Mouse (Mus musculus) WW6 (cell line): Measurements from ENCODE around the gene Skap1.

Source experiments
- DNase-seq: peaks from one replicate; pipeline ENCODE4 v3.0.0-alpha.2; 2013; ENCODE audit warnings: low read depth, low spot score

Gene Skap1

GRCm38 (mm10) chr11:96553091-96553490 is 88.7 kb downstream of the Skap1 start:
- no peak for DNase-seq

DNA sequence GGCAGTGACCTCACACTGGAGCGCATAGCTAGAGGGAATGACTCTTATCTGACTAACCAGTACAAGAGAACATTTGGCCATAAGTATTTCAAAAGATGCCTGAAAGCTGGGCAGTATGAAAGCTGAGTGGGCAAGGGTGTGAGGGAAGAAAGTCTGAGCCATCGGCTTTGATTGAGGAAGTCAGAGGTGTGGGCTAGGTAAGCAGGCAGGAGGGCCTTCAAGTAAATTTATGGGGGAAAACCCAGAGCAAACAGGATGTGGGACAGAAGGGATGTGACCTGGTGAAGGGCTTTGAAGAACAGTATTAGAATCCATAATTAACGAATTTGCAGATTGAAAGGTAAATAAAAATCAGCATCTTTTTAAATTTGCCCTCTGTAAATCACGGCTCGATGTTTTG is 95.8 kb downstream of the Skap1 start:
- DNase-seq = no peak

- no peak for DNase-seq
These were observed 99.7 kb downstream of the Skap1 start for GRCm38 (mm10) chr11:96564088-96564487.

DNA sequence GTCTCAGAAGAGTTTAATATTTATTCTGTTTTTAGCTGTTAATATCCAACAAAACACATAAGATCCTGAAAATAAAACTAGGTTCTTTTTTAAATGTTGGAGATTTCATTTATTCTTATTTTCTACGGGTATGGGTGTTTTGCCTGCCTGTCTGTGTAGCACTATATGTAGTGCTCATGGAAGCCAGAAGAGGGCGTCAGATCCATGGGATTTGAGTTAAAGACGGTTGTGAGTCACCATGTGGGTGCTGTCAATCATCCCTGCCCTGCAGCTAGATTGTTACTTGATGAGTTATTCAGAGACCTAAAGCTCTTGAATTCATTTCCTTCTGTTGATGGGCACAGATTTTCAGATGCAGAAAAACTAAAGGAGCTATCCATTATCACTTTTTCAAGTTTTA is 108.1 kb downstream of the Skap1 start:
- no peak for DNase-seq

GRCm38 (mm10) chr11:96576491-96577427 is 112.4 kb downstream of the Skap1 start:
- no peak for DNase-seq

- no peak for DNase-seq
These were observed 114.3 kb downstream of the Skap1 start for GRCm38 (mm10) chr11:96578551-96579283.

GRCm38 (mm10) chr11:96581604-96582384 is 117.4 kb downstream of the Skap1 start:
- no peak for DNase-seq

DNA sequence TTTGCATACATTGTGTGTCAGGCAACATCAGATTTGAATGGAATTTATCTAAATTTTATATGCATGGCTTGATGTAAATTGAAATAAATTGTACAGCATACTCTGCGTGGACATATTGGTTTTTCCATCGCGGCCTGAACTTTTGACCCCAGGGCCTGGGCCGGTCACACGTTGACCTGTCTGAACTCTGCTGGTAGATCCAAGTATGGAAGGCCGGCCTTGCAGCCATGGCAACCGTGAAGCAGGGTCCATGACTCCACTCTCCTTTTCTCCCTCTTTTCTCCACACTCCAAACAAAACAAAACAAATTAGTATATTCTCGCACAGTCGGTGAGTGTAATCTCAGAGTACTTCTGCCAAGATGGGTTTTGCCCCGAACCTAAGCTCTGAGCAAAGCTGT is 118.2 kb downstream of the Skap1 start:
- DNase-seq = no peak

GRCm38 (mm10) chr11:96589828-96590227 is 125.4 kb downstream of the Skap1 start:
- DNase-seq = no peak

DNA sequence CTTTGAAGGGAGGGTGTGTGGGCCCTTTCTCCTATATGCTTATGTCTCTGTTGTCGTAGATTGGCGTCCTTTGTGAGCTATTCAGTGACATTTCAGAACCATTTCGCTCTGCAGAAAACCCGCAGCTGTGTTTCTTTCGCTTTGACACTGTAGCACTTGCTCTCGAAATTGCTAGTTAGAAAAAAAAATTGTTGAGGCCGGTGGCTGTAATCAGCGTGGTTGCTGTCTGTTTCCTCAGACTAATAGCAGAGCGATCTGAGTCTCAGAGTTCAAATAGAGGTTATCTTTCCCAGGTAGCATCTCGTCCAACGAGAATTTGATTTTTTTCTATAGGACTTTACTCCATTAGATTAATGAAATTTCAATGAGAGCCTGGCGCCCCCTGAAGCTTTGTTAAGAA is 131.5 kb downstream of the Skap1 start:
- no peak for DNase-seq

- DNase-seq = no peak
These were observed 131.9 kb downstream of the Skap1 start for GRCm38 (mm10) chr11:96596301-96596700.

DNA sequence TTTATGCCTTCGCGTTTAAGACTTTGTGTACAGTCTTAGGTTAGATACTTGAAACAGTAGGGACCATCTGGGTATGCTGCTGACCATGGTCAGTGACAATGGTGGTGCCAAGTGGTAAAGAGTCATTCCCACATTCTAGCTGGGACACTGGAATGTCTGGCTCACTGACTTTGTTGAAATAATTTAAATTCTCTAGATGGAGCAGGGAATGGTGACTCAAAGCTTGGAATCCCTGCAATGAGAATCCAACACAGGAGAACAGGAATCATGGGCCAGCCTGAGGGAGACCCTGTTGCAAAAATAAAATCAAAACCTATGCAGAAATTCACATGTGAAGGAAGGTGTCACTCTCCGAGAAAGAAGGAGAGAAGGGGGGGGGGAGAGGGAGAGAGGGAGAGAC is 138.4 kb downstream of the Skap1 start:
- DNase-seq = no peak

GRCm38 (mm10) chr11:96604306-96604705 is 139.9 kb downstream of the Skap1 start:
- no peak for DNase-seq

- no peak for DNase-seq
These were observed 140.5 kb downstream of the Skap1 start for GRCm38 (mm10) chr11:96604751-96605450.

DNA sequence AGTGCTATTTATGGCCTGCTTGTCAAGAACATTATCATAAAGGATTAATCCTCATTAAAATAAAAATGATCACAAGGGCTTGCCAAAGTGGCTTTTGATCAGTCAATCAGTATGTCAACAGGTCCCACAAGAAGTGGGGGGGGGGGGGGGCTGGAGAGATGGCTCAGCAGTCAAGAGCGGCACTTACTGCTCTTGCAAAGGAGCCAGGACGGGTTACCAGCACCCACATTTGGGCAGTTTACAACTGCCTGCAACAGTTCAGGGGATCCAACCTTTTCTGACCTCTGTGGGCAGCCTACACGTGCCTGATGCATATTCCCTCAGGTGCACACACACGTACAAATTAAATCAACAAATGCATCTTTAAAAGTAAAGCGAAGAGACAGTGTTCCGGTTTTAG is 141.1 kb downstream of the Skap1 start:
- no peak for DNase-seq

DNA sequence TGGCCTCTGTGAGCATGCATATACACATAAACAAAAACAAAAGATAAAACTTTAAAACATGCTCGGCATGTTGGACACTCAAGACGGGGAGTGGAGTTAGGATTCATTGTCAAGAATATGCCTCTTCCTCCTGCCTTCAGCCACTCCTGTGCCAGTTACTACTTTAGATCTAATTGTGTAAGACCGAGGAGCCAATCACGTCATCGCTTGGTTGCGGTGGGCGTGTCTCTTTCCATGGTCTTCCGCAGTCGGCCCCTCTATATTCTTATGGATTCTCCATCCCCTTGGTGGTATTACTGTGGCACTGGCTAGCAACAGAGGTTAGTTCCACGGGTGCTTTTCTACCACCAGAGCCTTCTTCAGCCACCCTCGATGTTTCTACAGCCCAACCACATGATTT is 148.2 kb downstream of the Skap1 start:
- no peak for DNase-seq

GRCm38 (mm10) chr11:96616792-96617191 is 152.4 kb downstream of the Skap1 start:
- no peak for DNase-seq

DNA sequence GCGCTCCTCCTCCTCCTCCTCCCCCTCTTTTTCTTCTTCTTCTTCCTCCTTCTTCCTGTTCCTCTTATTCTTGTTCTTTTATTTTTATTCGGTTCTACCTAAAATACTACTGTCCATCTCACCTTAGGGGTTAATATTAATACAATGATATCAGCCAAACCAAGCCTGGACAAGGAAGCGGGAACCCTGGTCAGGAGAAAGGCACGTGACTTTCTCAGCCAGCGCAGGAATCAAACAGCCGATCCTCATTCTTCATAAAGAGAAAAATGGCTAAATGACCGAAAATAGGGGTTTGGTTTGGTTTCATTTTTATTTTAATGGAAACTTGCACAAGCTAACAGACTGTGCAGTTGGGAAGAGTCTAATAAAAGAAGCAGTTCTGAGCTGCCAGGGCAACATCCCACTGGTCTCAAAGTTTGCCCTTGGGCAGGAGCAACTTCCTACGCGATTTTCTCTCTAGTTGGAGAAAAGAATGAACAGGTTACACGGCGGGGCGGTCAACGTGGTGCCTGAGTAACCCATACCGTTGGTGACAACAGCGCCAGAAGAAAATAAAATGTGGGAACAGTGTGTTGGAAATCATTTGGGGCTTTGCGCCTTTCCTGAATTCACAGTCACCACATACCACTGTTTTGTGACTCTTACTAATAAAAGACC is 154.5 kb downstream of the Skap1 start:
- no peak for DNase-seq

DNA sequence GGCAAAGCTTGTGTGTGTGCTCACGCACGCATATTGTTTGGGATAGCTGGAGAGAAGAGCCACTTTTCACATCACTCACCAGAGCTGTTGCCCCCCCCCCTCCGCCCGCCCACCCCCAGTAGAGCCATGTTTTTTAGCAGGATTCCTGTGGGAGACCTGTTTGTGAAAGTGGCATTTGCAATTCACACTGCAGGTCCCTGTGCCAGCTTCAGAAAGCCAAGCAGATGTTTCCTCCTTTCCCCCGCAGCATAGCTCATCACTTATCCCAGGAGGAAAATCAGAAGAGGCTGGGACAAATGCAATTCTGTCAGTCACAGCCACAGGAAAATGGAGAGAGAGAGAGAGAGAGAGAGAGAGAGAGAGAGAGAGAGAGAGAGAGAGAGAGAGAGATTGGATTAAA is 155.2 kb downstream of the Skap1 start:
- no peak for DNase-seq

DNA sequence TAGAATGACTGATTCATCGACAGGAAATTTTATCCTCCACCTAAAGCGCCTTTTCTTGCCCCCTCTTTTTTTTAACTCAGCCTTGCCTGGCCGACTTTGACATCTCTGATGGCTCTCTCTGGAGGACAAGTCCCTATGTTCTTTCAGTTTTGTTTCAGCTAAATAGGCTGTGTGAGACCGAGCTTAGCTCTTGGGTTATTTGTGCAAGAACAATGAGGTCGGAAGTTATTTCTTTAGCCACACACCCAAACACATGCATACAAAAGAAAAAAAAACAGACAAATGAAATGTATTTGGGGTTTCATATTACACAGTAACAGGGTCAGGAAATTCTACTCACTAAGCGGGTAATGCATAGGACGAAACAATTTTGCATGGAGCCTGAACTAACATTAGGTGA is 155.6 kb downstream of the Skap1 start:
- DNase-seq = no peak

GRCm38 (mm10) chr11:96620660-96621059 is 156.3 kb downstream of the Skap1 start:
- no peak for DNase-seq
